Mouse (Mus musculus): ENCODE data around the gene Fam32a.

- no peak for TF ChIP-seq CHD2 (IDR thresholded peaks at IDR 0.05; ENCODE audit: low read depth, low read length)
- TF ChIP-seq MAFK (IDR thresholded peaks at IDR 0.05; ENCODE audit: insufficient read depth, low read depth, low read length) = no peak
- TF ChIP-seq ZNF384 (IDR thresholded peaks at IDR 0.05; ENCODE audit: low read depth, low read length) = no peak
- TF ChIP-seq HCFC1 (IDR thresholded peaks at IDR 0.05; ENCODE audit: borderline replicate concordance, insufficient read depth, low read length) = no peak
- no peak for TF ChIP-seq ZC3H11A (IDR thresholded peaks at IDR 0.05; ENCODE audit: borderline replicate concordance, low read depth, low read length)
These were observed 52.2 kb downstream of the Fam32a start for GRCm38 (mm10) chr8:72271691-72272090.

Data from ES-E14 (cell line).